Mouse (Mus musculus): ENCODE data around the gene Mrps21. TPM values are rescaled to one million over a fixed set of nuclear protein-coding genes. Genes with fewer than 3 reads are reported as not detected.
A peak's percentile ranks its signal among the peaks of the same experiment; 100 is the strongest.

The Mrps21 gene
- polyA plus RNA-seq, 1 experiment = 142 TPM

- peaks cover 7% of the 10 kb centered on the region for H3K36me3 ChIP-seq (ENCODE audit: control insufficient read depth, insufficient read depth, low read length, poor library complexity, severe bottlenecking)
- TF ChIP-seq EP300 (IDR thresholded peaks at IDR 0.05; ENCODE audit: insufficient read depth, low read depth, low read length) (no peak), CTCF (IDR thresholded peaks at IDR 0.05; ENCODE audit: low read depth, low read length) (no peak), POLR2A (IDR thresholded peaks at IDR 0.05; ENCODE audit: insufficient read depth, low read length) (no peak)
- H3K27me3 ChIP-seq (ENCODE audit: control insufficient read depth, insufficient read depth, low read length, poor library complexity, severe bottlenecking) = no peaks in the 10 kb centered on the region
- no peaks in the 10 kb centered on the region for H3K9me3 ChIP-seq (replicated peaks; ENCODE audit: control insufficient read depth, insufficient read depth, low read length, poor library complexity, severe bottlenecking)
- H3K4me3 ChIP-seq (ENCODE audit: low read depth, low read length) = peak overlapping the region; percentile 93
- peak overlapping the region; percentile 88 for H3K9ac ChIP-seq (ENCODE audit: low read depth, poor library complexity, severe bottlenecking)
- peaks cover 4% of the 10 kb centered on the region for H3K4me1 ChIP-seq (ENCODE audit: control insufficient read depth, insufficient read depth, low read length)
- H3K27ac ChIP-seq (ENCODE audit: insufficient read depth, low read length) = peak overlapping the region; percentile 28
These were observed 343 bp downstream of the Mrps21 start for GRCm38 (mm10) chr3:95870976-95871375.

- Histone ChIP-seq H3K4me3 (ENCODE audit: low read depth, low read length) (no peak overlapping the region), H3K9me3 (replicated peaks; ENCODE audit: control insufficient read depth, insufficient read depth, low read length, poor library complexity, severe bottlenecking) (no peaks in the 10 kb centered on the region), H3K9ac (ENCODE audit: low read depth, poor library complexity, severe bottlenecking) (no peak overlapping the region), H3K4me1 (ENCODE audit: control insufficient read depth, insufficient read depth, low read length) (peaks cover 8% of the 10 kb centered on the region), H3K27ac (ENCODE audit: insufficient read depth, low read length) (no peak overlapping the region), H3K36me3 (ENCODE audit: control insufficient read depth, insufficient read depth, low read length, poor library complexity, severe bottlenecking) (peaks cover 7% of the 10 kb centered on the region), H3K27me3 (ENCODE audit: control insufficient read depth, insufficient read depth, low read length, poor library complexity, severe bottlenecking) (no peaks in the 10 kb centered on the region)
- TF ChIP-seq EP300 (IDR thresholded peaks at IDR 0.05; ENCODE audit: insufficient read depth, low read depth, low read length) (no peak), CTCF (IDR thresholded peaks at IDR 0.05; ENCODE audit: low read depth, low read length) (no peak), POLR2A (IDR thresholded peaks at IDR 0.05; ENCODE audit: insufficient read depth, low read length) (no peak)
These were observed 3.9 kb downstream of the Mrps21 start for GRCm38 (mm10) chr3:95867408-95867807.

- H3K9me3 ChIP-seq (replicated peaks; ENCODE audit: control insufficient read depth, insufficient read depth, low read length, poor library complexity, severe bottlenecking) = no peaks in the 10 kb centered on the region
- peaks cover 7% of the 10 kb centered on the region for H3K36me3 ChIP-seq (ENCODE audit: control insufficient read depth, insufficient read depth, low read length, poor library complexity, severe bottlenecking)
- H3K27ac ChIP-seq (ENCODE audit: insufficient read depth, low read length) = no peak overlapping the region
- peaks cover 6% of the 10 kb centered on the region for H3K4me1 ChIP-seq (ENCODE audit: control insufficient read depth, insufficient read depth, low read length)
- no peak overlapping the region for H3K4me3 ChIP-seq (ENCODE audit: low read depth, low read length)
- no peak overlapping the region for H3K9ac ChIP-seq (ENCODE audit: low read depth, poor library complexity, severe bottlenecking)
- no peak for TF ChIP-seq EP300 (IDR thresholded peaks at IDR 0.05; ENCODE audit: insufficient read depth, low read depth, low read length)
- TF ChIP-seq CTCF (IDR thresholded peaks at IDR 0.05; ENCODE audit: low read depth, low read length) = no peak
- no peak for TF ChIP-seq POLR2A (IDR thresholded peaks at IDR 0.05; ENCODE audit: insufficient read depth, low read length)
- H3K27me3 ChIP-seq (ENCODE audit: control insufficient read depth, insufficient read depth, low read length, poor library complexity, severe bottlenecking) = no peaks in the 10 kb centered on the region
These were observed 5.2 kb downstream of the Mrps21 start for GRCm38 (mm10) chr3:95866071-95866470.

- no peak for TF ChIP-seq CTCF (IDR thresholded peaks at IDR 0.05; ENCODE audit: low read depth, low read length)
- no peak for TF ChIP-seq EP300 (IDR thresholded peaks at IDR 0.05; ENCODE audit: insufficient read depth, low read depth, low read length)
- TF ChIP-seq POLR2A (IDR thresholded peaks at IDR 0.05; ENCODE audit: insufficient read depth, low read length) = no peak
- Histone ChIP-seq H3K4me3 (ENCODE audit: low read depth, low read length) (peak overlapping the region; percentile 25), H3K36me3 (ENCODE audit: control insufficient read depth, insufficient read depth, low read length, poor library complexity, severe bottlenecking) (peaks cover 7% of the 10 kb centered on the region), H3K27ac (ENCODE audit: insufficient read depth, low read length) (peak overlapping the region; percentile 42), H3K27me3 (ENCODE audit: control insufficient read depth, insufficient read depth, low read length, poor library complexity, severe bottlenecking) (no peaks in the 10 kb centered on the region), H3K9ac (ENCODE audit: low read depth, poor library complexity, severe bottlenecking) (0 out of 2 replicates have a peak overlapping the region, but pooled peaks have one; percentile 9), H3K4me1 (ENCODE audit: control insufficient read depth, insufficient read depth, low read length) (peaks cover 6% of the 10 kb centered on the region), H3K9me3 (replicated peaks; ENCODE audit: control insufficient read depth, insufficient read depth, low read length, poor library complexity, severe bottlenecking) (no peaks in the 10 kb centered on the region)
These were observed 5.7 kb downstream of the Mrps21 start for GRCm38 (mm10) chr3:95865571-95865970.

- H3K9ac ChIP-seq (ENCODE audit: low read depth, poor library complexity, severe bottlenecking) = 0 out of 2 replicates have a peak overlapping the region, but pooled peaks have one; percentile 9
- no peaks in the 10 kb centered on the region for H3K27me3 ChIP-seq (ENCODE audit: control insufficient read depth, insufficient read depth, low read length, poor library complexity, severe bottlenecking)
- TF ChIP-seq EP300 (IDR thresholded peaks at IDR 0.05; ENCODE audit: insufficient read depth, low read depth, low read length) (no peak), POLR2A (IDR thresholded peaks at IDR 0.05; ENCODE audit: insufficient read depth, low read length) (no peak), CTCF (IDR thresholded peaks at IDR 0.05; ENCODE audit: low read depth, low read length) (no peak)
- peak overlapping the region; percentile 42 for H3K27ac ChIP-seq (ENCODE audit: insufficient read depth, low read length)
- peak overlapping the region; percentile 25 for H3K4me3 ChIP-seq (ENCODE audit: low read depth, low read length)
- peaks cover 7% of the 10 kb centered on the region for H3K36me3 ChIP-seq (ENCODE audit: control insufficient read depth, insufficient read depth, low read length, poor library complexity, severe bottlenecking)
- H3K9me3 ChIP-seq (replicated peaks; ENCODE audit: control insufficient read depth, insufficient read depth, low read length, poor library complexity, severe bottlenecking) = no peaks in the 10 kb centered on the region
- peaks cover 4% of the 10 kb centered on the region for H3K4me1 ChIP-seq (ENCODE audit: control insufficient read depth, insufficient read depth, low read length)
These were observed 6.3 kb downstream of the Mrps21 start for GRCm38 (mm10) chr3:95865050-95865449.

GRCm38 (mm10) chr3:95863578-95863977 is 7.7 kb downstream of the Mrps21 start:
- Histone ChIP-seq H3K36me3 (ENCODE audit: control insufficient read depth, insufficient read depth, low read length, poor library complexity, severe bottlenecking) (no peaks in the 10 kb centered on the region), H3K9ac (ENCODE audit: low read depth, poor library complexity, severe bottlenecking) (peak overlapping the region; percentile 25; the same call in 1 of the 2 replicates), H3K9me3 (replicated peaks; ENCODE audit: control insufficient read depth, insufficient read depth, low read length, poor library complexity, severe bottlenecking) (no peaks in the 10 kb centered on the region), H3K4me3 (ENCODE audit: low read depth, low read length) (peak overlapping the region; percentile 49), H3K27ac (ENCODE audit: insufficient read depth, low read length) (peak overlapping the region; percentile 75), H3K4me1 (ENCODE audit: control insufficient read depth, insufficient read depth, low read length) (peaks cover 4% of the 10 kb centered on the region), H3K27me3 (ENCODE audit: control insufficient read depth, insufficient read depth, low read length, poor library complexity, severe bottlenecking) (no peaks in the 10 kb centered on the region)
- peak; percentile 37 for TF ChIP-seq POLR2A (IDR thresholded peaks at IDR 0.05; ENCODE audit: insufficient read depth, low read length)
- no peak for TF ChIP-seq CTCF (IDR thresholded peaks at IDR 0.05; ENCODE audit: low read depth, low read length)
- TF ChIP-seq EP300 (IDR thresholded peaks at IDR 0.05; ENCODE audit: insufficient read depth, low read depth, low read length) = no peak

Data from ES-Bruce4 (cell line).